In genomic region chr11:118975917-118976316, GRCm38 (mm10) we compare ENCODE assay signal across 9 mouse cellular contexts. TPM values are rescaled to one million over a fixed set of nuclear protein-coding genes. Genes with fewer than 3 reads are reported as not detected.
DNase-seq lines count a peak whose midpoint lies in the region; ATAC-seq lines count a peak whose summit lies in the region.
"Had no signal": no experiment of that assay in that cellular context is flagged by ENCODE, and none has a peak within 500 bp of the region (broad histone marks: within the 10 kb centered on the region; RNA-seq: fewer than 3 reads in every experiment).

No protein-coding gene starts in this region.

- no peaks in the 10 kb centered on the region for H3K4me1 ChIP-seq in intestine, embryonic 14.5 days (replicated peaks; ENCODE audit: control insufficient read depth, insufficient read depth, low read length)
- peaks cover 29% of the 10 kb centered on the region for H3K4me1 ChIP-seq in midbrain, embryonic 15.5 days

- peaks cover 5% of the 10 kb centered on the region; the same call in 1 of the 2 replicates for H3K27me3 ChIP-seq in intestine, embryonic 14.5 days (replicated peaks; ENCODE audit: control insufficient read depth, insufficient read depth, low read length)
- no peaks in the 10 kb centered on the region; the same call in 1 of the 2 replicates for H3K27me3 ChIP-seq in midbrain, embryonic 15.5 days (replicated peaks)

- no peak overlapping the region for H3K27ac ChIP-seq in intestine, embryonic 14.5 days (ENCODE audit: low read depth)
- H3K27ac ChIP-seq in midbrain, embryonic 15.5 days, result no peak overlapping the region

- no peak overlapping the region for H3K9ac ChIP-seq in intestine, embryonic 14.5 days (ENCODE audit: low read length)
- 0 out of 2 replicates have a peak overlapping the region, but pooled peaks have one; percentile 7 for H3K9ac ChIP-seq in midbrain, embryonic 15.5 days

- peak; percentile 24; the same call in 1 of the 2 replicates for ATAC-seq in common myeloid progenitor, adult 5-6 weeks (replicated peaks; ENCODE audit: low read depth, poor library complexity, severe bottlenecking)
- no peak for ATAC-seq in intestine, embryonic 14.5 days (replicated peaks; ENCODE audit: low FRiP score, low TSS enrichment, low read depth)
- ATAC-seq in midbrain, embryonic 15.5 days (replicated peaks), result no peak

- DNase-seq in lung, postnatal 36 days, result peak; percentile 28
- DNase-seq in lung, postnatal 4 days, result no peak
- DNase-seq in intestine, embryonic 14.5 days (ENCODE audit: low spot score), result no peak
- no peak for DNase-seq in left cerebral cortex, postnatal 4 days
- DNase-seq in ovary, postnatal 36 days (ENCODE audit: low spot score), result no peak
- no peak for DNase-seq in frontal cortex, postnatal 36 days (ENCODE audit: low spot score in 2 of 2)

- 14% methylated on average over 12 of the region's 12 CpGs for WGBS in intestine, embryonic 14.5 days
- 13% methylated on average over 12 of the region's 12 CpGs for WGBS in midbrain, embryonic 15.5 days

- peak overlapping the region; percentile 22; the same call in 1 of the 2 replicates for H3K4me2 ChIP-seq in intestine, embryonic 14.5 days (ENCODE audit: low read length)
- peak overlapping the region; percentile 38 for H3K4me2 ChIP-seq in midbrain, embryonic 15.5 days

- no peaks in the 10 kb centered on the region for H3K36me3 ChIP-seq in intestine, embryonic 14.5 days (ENCODE audit: control insufficient read depth, insufficient read depth, low read length)
- no peaks in the 10 kb centered on the region for H3K36me3 ChIP-seq in midbrain, embryonic 15.5 days (replicated peaks)

- no peaks in the 10 kb centered on the region for H3K9me3 ChIP-seq in intestine, embryonic 14.5 days (ENCODE audit: control insufficient read depth, low read length)
- no peaks in the 10 kb centered on the region for H3K9me3 ChIP-seq in midbrain, embryonic 15.5 days

- no peak overlapping the region for H3K4me3 ChIP-seq in intestine, embryonic 14.5 days (ENCODE audit: low read depth, low read length)
- no peak overlapping the region for H3K4me3 ChIP-seq in midbrain, embryonic 15.5 days
- H3K4me3 ChIP-seq: myocyte had no signal

- intact Hi-C loops in left cerebral cortex, postnatal 4 days (cut with DNase I), result loop anchor here (5.0 to 10.0 kb wide), 3 partner anchors 234 to 551 kb away; partner anchors contain the start of gene C1qtnf1

RNA-seq across cellular contexts. Expression of gene Enpp7, which starts 12.1 kb away (rescaled TPM):
- not detected in 2 replicates for total RNA-seq in common myeloid progenitor, adult 5-6 weeks (2017)
- not detected in 2 replicates for polyA plus RNA-seq in intestine, embryonic 14.5 days (2014; fragmentation: Nextera tagmentation; extraction: Ambion mirVana)
- polyA plus RNA-seq in midbrain, embryonic 15.5 days (2015; fragmentation: Nextera tagmentation; extraction: Ambion mirVana), result not detected in 2 replicates
- not detected for total RNA-seq in left cerebral cortex, postnatal 4 days (2021)
- polyA plus RNA-seq: myocyte had no signal

RNA-seq across cellular contexts. Expression of gene Cbx2, which starts 46.8 kb away (rescaled TPM):
- total RNA-seq in common myeloid progenitor, adult 5-6 weeks (2017), result 7.3 and 8.3 TPM in 2 replicates
- polyA plus RNA-seq in intestine, embryonic 14.5 days (2014; fragmentation: Nextera tagmentation; extraction: Ambion mirVana), result 31.5 and 32.0 TPM in 2 replicates
- 17.6 and 19.6 TPM in 2 replicates for polyA plus RNA-seq in midbrain, embryonic 15.5 days (2015; fragmentation: Nextera tagmentation; extraction: Ambion mirVana)
- 1 to 10 TPM; 6.8 to 7.4 TPM for total RNA-seq in left cerebral cortex, postnatal 4 days (2021)
